Mouse (Mus musculus) megakaryocyte progenitor cell, adult 5-6 weeks (primary cell): ENCODE results near the gene Depdc7. TPM values are rescaled to one million over a fixed set of nuclear protein-coding genes. Genes with fewer than 3 reads are reported as not detected.
A peak's percentile ranks its signal among the peaks of the same experiment; 100 is the strongest.

Source experiments
- ATAC-seq: replicated peaks from 2 replicates; pipeline ENCODE4 v1.8.0; 2016; ENCODE audit warnings: mild to moderate bottlenecking, moderate TSS enrichment, inconsistent platforms; ENCODE audit not compliant: poor library complexity
- total RNA-seq, 2 experiments: library from RNA; stranded (forward) in 1 of 2; stranded (reverse) in 1 of 2; fragments of 157-497, 149-512 nt in 1 of 2; fragments of 200-1000 nt in 1 of 2; gene quantifications; 2 replicates each; pipeline versions ENCODE4 v1.2.3 to v1.2.4; 2015 to 2017

The Depdc7 gene
- 4.5 and 5.4 TPM in 2 replicates for total RNA-seq (2015)
- total RNA-seq (2017): 4.1 and 4.8 TPM in 2 replicates

GRCm38 (mm10) chr2:104742741-104743064, at the start of gene Depdc7:
TSS of gene Depdc7 (minus strand) at chr2:104742878.
- peak; percentile 78 for ATAC-seq

GRCm38 (mm10) chr2:104774763-104775162, 32.1 kb upstream of the Depdc7 start:
- ATAC-seq: peak; percentile 78

GRCm38 (mm10) chr2:104768697-104769096, 26.0 kb upstream of the Depdc7 start:
- no peak for ATAC-seq

- ATAC-seq: no peak
Observed at GRCm38 (mm10) chr2:104764018-104764417, 21.3 kb upstream of the Depdc7 start.

- no peak for ATAC-seq
Observed at GRCm38 (mm10) chr2:104763134-104763703, 20.5 kb upstream of the Depdc7 start.

- ATAC-seq: peak; percentile 88
Observed at GRCm38 (mm10) chr2:104750611-104751010, 7.9 kb upstream of the Depdc7 start.

- no peak for ATAC-seq
Observed at GRCm38 (mm10) chr2:104748652-104749183, 6.0 kb upstream of the Depdc7 start.

- ATAC-seq: 0 out of 2 replicates have a peak, but pooled peaks have one; percentile 30
Observed at GRCm38 (mm10) chr2:104746251-104746650, 3.6 kb upstream of the Depdc7 start.

- ATAC-seq: no peak
Observed at GRCm38 (mm10) chr2:104743971-104744370, 1.3 kb upstream of the Depdc7 start.

- ATAC-seq: 0 out of 2 replicates have a peak, but pooled peaks have one; percentile 5
Observed at GRCm38 (mm10) chr2:104743160-104743559, 482 bp upstream of the Depdc7 start.

- ATAC-seq: peak; percentile 32
Observed at GRCm38 (mm10) chr2:104741896-104742740, 560 bp downstream of the Depdc7 start.

- ATAC-seq: no peak
Observed at GRCm38 (mm10) chr2:104741015-104741758, 1.5 kb downstream of the Depdc7 start.

- peak; percentile 26 for ATAC-seq
Observed at GRCm38 (mm10) chr2:104740248-104740949, 2.3 kb downstream of the Depdc7 start.

- ATAC-seq: no peak
Observed at GRCm38 (mm10) chr2:104739691-104740090, 3.0 kb downstream of the Depdc7 start.

GRCm38 (mm10) chr2:104736241-104736640, 6.4 kb downstream of the Depdc7 start:
- ATAC-seq: no peak

GRCm38 (mm10) chr2:104732562-104733256, 10.0 kb downstream of the Depdc7 start:
- ATAC-seq: peak; percentile 1; the same call in 1 of the 2 replicates

- ATAC-seq: peak; percentile 92
Observed at GRCm38 (mm10) chr2:104732033-104732444, 10.6 kb downstream of the Depdc7 start.

GRCm38 (mm10) chr2:104727369-104727768, 15.3 kb downstream of the Depdc7 start:
- no peak for ATAC-seq

GRCm38 (mm10) chr2:104722021-104722420, 20.7 kb downstream of the Depdc7 start:
- ATAC-seq: no peak

- no peak for ATAC-seq
Observed at GRCm38 (mm10) chr2:104717827-104718226, 24.9 kb downstream of the Depdc7 start.
